Mouse (Mus musculus): Measurements from ENCODE around the gene Tmprss11c. TPM values are rescaled to one million over a fixed set of nuclear protein-coding genes. Genes with fewer than 3 reads are reported as not detected.

Gene Tmprss11c
- total and polyA plus RNA-seq, 3 experiments: not detected

DNA sequence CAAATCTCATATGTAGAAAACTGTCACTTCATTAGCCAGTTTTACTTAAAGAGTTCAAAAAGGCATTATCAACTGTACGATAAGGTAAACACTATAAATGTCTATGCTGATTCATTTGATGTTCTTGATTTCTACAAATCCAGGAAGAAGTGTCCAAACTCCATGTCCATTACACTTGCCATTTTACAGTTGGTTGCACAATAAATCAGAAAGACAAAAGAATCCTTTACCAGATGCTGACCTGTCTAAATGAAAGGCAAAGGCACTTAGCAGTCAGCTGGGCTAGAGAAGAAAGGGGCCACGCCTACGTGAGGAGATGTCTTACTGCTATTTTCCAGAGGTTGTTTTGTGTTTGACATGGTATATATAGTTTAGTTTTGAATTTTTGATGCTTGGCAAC lies 44.8 kb downstream of the Tmprss11c start:
- intact Hi-C loops (cut with DNase I): no loop called here
- H3K79me2 ChIP-seq (replicated peaks; ENCODE audit: control insufficient read depth, insufficient read depth, low read length): no peaks in the 10 kb centered on the region
- no peak overlapping the region for H3K4me3 ChIP-seq
- no peak overlapping the region for H3K9ac ChIP-seq (ENCODE audit: low read depth, low read length)
- WGBS: 79% methylated on average over 3 of the region's 3 CpGs
- no peaks in the 10 kb centered on the region for H3K4me1 ChIP-seq (ENCODE audit: control insufficient read depth, insufficient read depth, low read length)
- H3K27me3 ChIP-seq (ENCODE audit: control insufficient read depth, insufficient read depth, low read length): no peaks in the 10 kb centered on the region
- TF ChIP-seq CTCF (IDR thresholded peaks at IDR 0.05): no peak
- no peak for TF ChIP-seq POLR2A (IDR thresholded peaks at IDR 0.05; ENCODE audit: insufficient read depth, low read depth, low read length)
- TF ChIP-seq EP300 (IDR thresholded peaks at IDR 0.05; ENCODE audit: insufficient read depth, low read depth, low read length): no peak
- no peak overlapping the region for H3K27ac ChIP-seq
- DNase-seq: no peak
- H3K36me3 ChIP-seq (ENCODE audit: control insufficient read depth, insufficient read depth, low read length): no peaks in the 10 kb centered on the region

DNA sequence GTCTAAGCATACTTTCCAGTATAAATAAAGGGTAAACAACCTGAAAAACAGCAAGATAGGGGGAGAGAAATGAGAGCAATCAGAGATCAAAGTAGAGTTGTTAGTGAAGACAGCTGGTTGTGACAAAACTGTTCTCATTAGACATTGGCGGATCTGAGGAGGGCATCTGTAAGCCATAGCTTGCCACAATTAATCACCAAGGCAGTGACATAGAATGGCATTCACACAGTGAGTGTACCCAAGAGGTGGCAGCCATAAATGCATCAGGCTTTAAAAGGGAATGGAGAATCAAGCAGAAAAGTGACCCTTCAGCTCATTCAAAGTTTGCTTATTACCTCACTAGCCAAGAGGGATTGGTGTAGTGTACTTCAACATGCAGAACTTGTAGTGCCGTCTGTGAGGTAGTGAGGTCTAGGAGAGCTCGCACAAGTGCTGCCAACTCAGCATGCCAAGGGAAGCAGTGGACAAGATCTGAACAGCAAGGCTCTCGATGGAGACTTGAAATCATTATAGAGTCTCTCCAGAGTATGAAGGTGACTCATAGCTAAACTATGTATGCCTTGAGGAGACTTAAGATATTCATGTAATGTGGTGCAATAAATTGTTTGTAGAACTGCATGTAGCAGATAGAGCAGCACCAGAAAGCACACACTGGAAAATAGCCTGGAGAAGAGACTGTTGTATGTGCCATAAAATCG lies 61.8 kb downstream of the Tmprss11c start:
- Histone ChIP-seq H3K36me3 (ENCODE audit: control insufficient read depth, insufficient read depth, low read length) (no peaks in the 10 kb centered on the region), H3K4me1 (ENCODE audit: control insufficient read depth, insufficient read depth, low read length) (no peaks in the 10 kb centered on the region), H3K9ac (ENCODE audit: low read depth, low read length) (no peak overlapping the region), H3K27ac (no peak overlapping the region), H3K79me2 (replicated peaks; ENCODE audit: control insufficient read depth, insufficient read depth, low read length) (no peaks in the 10 kb centered on the region), H3K4me3 (no peak overlapping the region), H3K27me3 (ENCODE audit: control insufficient read depth, insufficient read depth, low read length) (no peaks in the 10 kb centered on the region)
- 73% methylated on average over 5 of the region's 5 CpGs for WGBS
- TF ChIP-seq EP300 (IDR thresholded peaks at IDR 0.05; ENCODE audit: insufficient read depth, low read depth, low read length) (no peak), CTCF (IDR thresholded peaks at IDR 0.05) (no peak), POLR2A (IDR thresholded peaks at IDR 0.05; ENCODE audit: insufficient read depth, low read depth, low read length) (no peak)
- intact Hi-C loops (cut with DNase I): no loop called here
- no peak for DNase-seq

DNA sequence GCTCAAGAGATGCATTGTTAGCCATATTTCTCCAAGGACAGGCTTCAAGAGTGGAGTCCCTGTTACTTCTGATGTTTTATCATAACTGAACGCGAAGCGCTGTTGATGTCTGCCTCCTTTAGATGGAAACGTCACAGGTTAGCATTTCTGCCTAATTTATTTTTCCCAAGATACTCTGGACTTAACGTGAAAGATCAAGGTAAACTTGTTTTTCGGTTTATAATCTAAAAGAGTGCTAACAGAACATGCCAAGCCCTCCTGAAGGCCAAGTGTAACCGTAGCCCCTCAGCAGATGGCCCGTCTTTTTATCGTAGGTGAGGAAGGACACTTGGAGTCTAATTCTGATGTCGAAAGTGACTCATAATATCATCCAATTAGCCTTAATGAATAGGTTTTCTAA lies 91.3 kb downstream of the Tmprss11c start, which contains the start of gene Gnrhr:
Gene Gnrhr, minus strand, starts transcription at position 101 of the 400 bp plus-strand sequence.
- Histone ChIP-seq H3K36me3 (ENCODE audit: control insufficient read depth, insufficient read depth, low read length) (no peaks in the 10 kb centered on the region), H3K9ac (ENCODE audit: low read depth, low read length) (no peak within 1 kb of the TSS), H3K4me1 (ENCODE audit: control insufficient read depth, insufficient read depth, low read length) (no peaks in the 10 kb centered on the region), H3K4me3 (no peak within 1 kb of the TSS), H3K27ac (no peak within 1 kb of the TSS), H3K27me3 (ENCODE audit: control insufficient read depth, insufficient read depth, low read length) (no peaks in the 10 kb centered on the region), H3K79me2 (replicated peaks; ENCODE audit: control insufficient read depth, insufficient read depth, low read length) (no peaks in the 10 kb centered on the region)
- TF ChIP-seq EP300 (IDR thresholded peaks at IDR 0.05; ENCODE audit: insufficient read depth, low read depth, low read length): no peak
- no peak for TF ChIP-seq POLR2A (IDR thresholded peaks at IDR 0.05; ENCODE audit: insufficient read depth, low read depth, low read length)
- no peak for TF ChIP-seq CTCF (IDR thresholded peaks at IDR 0.05)
- intact Hi-C loops (cut with DNase I): no loop called here
- 84% methylated on average over 10 of the region's 10 CpGs for WGBS
- no peak for DNase-seq

DNA sequence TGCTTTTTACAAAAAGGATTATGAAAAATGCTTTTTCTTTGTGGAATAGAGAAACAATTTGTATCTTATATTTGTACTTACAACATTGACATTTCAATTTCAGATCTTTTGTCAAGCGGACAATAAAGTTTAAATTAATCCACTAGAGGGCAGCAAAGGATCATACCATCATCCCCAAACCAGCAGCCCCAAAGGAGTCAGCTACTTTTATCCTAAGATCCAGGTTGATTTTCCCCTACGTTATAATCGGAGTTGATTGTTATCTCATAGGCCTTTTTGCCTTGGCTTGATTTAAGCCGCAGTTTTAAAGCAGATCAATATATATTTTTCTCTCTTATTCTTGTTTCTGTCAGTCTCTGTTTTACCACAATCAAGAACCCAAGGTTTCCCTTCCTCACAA lies 97.8 kb downstream of the Tmprss11c start:
- Histone ChIP-seq H3K79me2 (replicated peaks; ENCODE audit: control insufficient read depth, insufficient read depth, low read length) (no peaks in the 10 kb centered on the region), H3K27ac (peak overlapping the region; percentile 20; the same call in 1 of the 2 replicates), H3K4me3 (no peak overlapping the region), H3K9ac (ENCODE audit: low read depth, low read length) (no peak overlapping the region), H3K36me3 (ENCODE audit: control insufficient read depth, insufficient read depth, low read length) (no peaks in the 10 kb centered on the region), H3K4me1 (ENCODE audit: control insufficient read depth, insufficient read depth, low read length) (no peaks in the 10 kb centered on the region), H3K27me3 (ENCODE audit: control insufficient read depth, insufficient read depth, low read length) (no peaks in the 10 kb centered on the region)
- 7% methylated on average over 4 of the region's 4 CpGs for WGBS
- TF ChIP-seq CTCF (IDR thresholded peaks at IDR 0.05): peak; percentile 73
- no peak for TF ChIP-seq EP300 (IDR thresholded peaks at IDR 0.05; ENCODE audit: insufficient read depth, low read depth, low read length)
- intact Hi-C loops (cut with DNase I): loop anchor here (1.0 to 5.0 kb wide), 2 partner anchors 124 to 220 kb away; partner anchors contain the start of gene Cenpc1
- DNase-seq: no peak

GRCm38 (mm10) chr5:86190770-86191169 lies 98.3 kb downstream of the Tmprss11c start:
- no peaks in the 10 kb centered on the region for H3K27me3 ChIP-seq (ENCODE audit: control insufficient read depth, insufficient read depth, low read length)
- H3K27ac ChIP-seq: no peak overlapping the region
- no peaks in the 10 kb centered on the region for H3K79me2 ChIP-seq (replicated peaks; ENCODE audit: control insufficient read depth, insufficient read depth, low read length)
- no peak overlapping the region for H3K9ac ChIP-seq (ENCODE audit: low read depth, low read length)
- peak in 1 of 2 experiments; percentile 10 for DNase-seq
- intact Hi-C loops (cut with DNase I): loop anchor here (1.0 to 5.0 kb wide), 2 partner anchors 123 to 221 kb away; partner anchors contain the start of gene Cenpc1
- H3K4me1 ChIP-seq (ENCODE audit: control insufficient read depth, insufficient read depth, low read length): no peaks in the 10 kb centered on the region
- no peaks in the 10 kb centered on the region for H3K36me3 ChIP-seq (ENCODE audit: control insufficient read depth, insufficient read depth, low read length)
- H3K4me3 ChIP-seq: no peak overlapping the region
- TF ChIP-seq CTCF (IDR thresholded peaks at IDR 0.05) (peak; percentile 62), POLR2A (IDR thresholded peaks at IDR 0.05; ENCODE audit: insufficient read depth, low read depth, low read length) (no peak), EP300 (IDR thresholded peaks at IDR 0.05; ENCODE audit: insufficient read depth, low read depth, low read length) (no peak)
- 23% methylated on average over 5 of the region's 5 CpGs for WGBS

DNA sequence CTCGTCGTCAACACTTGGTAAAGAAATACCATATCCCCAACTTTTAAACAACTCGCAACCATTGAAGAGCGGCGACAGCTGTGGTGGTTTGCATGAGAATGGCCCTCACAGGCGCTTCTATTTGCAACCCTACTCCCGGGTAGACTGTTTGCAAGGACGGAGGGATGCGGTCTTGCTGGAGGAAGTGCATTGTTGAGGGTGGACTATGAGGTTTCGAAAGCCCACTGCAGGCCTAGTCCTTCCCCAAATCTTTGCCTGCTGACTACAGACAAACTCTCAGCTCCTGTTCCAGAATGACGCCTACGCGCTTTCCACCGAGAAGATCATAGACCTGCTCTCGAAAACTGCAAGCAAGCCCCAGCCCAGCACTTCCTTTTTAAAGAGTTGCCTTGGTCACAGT lies 98.8 kb downstream of the Tmprss11c start:
- TF ChIP-seq CTCF (IDR thresholded peaks at IDR 0.05): no peak
- TF ChIP-seq POLR2A (IDR thresholded peaks at IDR 0.05; ENCODE audit: insufficient read depth, low read depth, low read length): no peak
- no peak for TF ChIP-seq EP300 (IDR thresholded peaks at IDR 0.05; ENCODE audit: insufficient read depth, low read depth, low read length)
- no peak overlapping the region for H3K4me3 ChIP-seq
- intact Hi-C loops (cut with DNase I): loop anchor here (5.0 kb wide), 1 partner anchor 123 kb away; the partner anchor contains the start of gene Cenpc1
- DNase-seq: peak in 1 of 2 experiments; percentile 18
- no peak overlapping the region for H3K9ac ChIP-seq (ENCODE audit: low read depth, low read length)
- no peaks in the 10 kb centered on the region for H3K27me3 ChIP-seq (ENCODE audit: control insufficient read depth, insufficient read depth, low read length)
- H3K79me2 ChIP-seq (replicated peaks; ENCODE audit: control insufficient read depth, insufficient read depth, low read length): no peaks in the 10 kb centered on the region
- no peaks in the 10 kb centered on the region for H3K36me3 ChIP-seq (ENCODE audit: control insufficient read depth, insufficient read depth, low read length)
- no peak overlapping the region for H3K27ac ChIP-seq
- WGBS: 51% methylated on average over 15 of the region's 15 CpGs
- H3K4me1 ChIP-seq (ENCODE audit: control insufficient read depth, insufficient read depth, low read length): no peaks in the 10 kb centered on the region

Measured in heart, adult 2 months (tissue).